Mouse (Mus musculus) forebrain, embryonic 11.5 days (tissue): ENCODE results near the gene Coil. TPM values are rescaled to one million over a fixed set of nuclear protein-coding genes. Genes with fewer than 3 reads are reported as not detected.

ENCODE experiments used
- ATAC-seq: fragments of 200-750 bp; cut with Nextera tagmentation; replicated peaks from 2 replicates; pipeline ENCODE4 v1.8.0; 2017; ENCODE audit warnings: moderate TSS enrichment; ENCODE audit not compliant: low FRiP score
- DNase-seq: peaks from one replicate; pipeline ENCODE4 v3.0.0-alpha.2; 2017; ENCODE audit warnings: low spot score
- H3K27ac ChIP-seq: fragments of 300-500 bp; sonication (generic); 2 replicates; pipeline ENCODE4 v1.5.1; 2014; ENCODE audit warnings: low read depth, low read length
- H3K27me3 ChIP-seq: fragments of 300-500 bp; sonication (generic); 2 replicates; pipeline ENCODE4 v1.6.1; 2014; ENCODE audit warnings: mild to moderate bottlenecking, low read length, mixed read lengths; ENCODE audit not compliant: control insufficient read depth, insufficient read depth
- H3K36me3 ChIP-seq: fragments of 300-500 bp; sonication (generic); 2 replicates; pipeline ENCODE4 v1.6.1; 2014; ENCODE audit warnings: mild to moderate bottlenecking, low read length, moderate library complexity, mixed read lengths; ENCODE audit not compliant: control insufficient read depth, insufficient read depth
- H3K4me1 ChIP-seq: fragments of 300-500 bp; sonication (generic); replicated peaks from 2 replicates; pipeline ENCODE4 v1.6.1; 2014; ENCODE audit warnings: low read length, mixed read lengths; ENCODE audit not compliant: control insufficient read depth, insufficient read depth
- H3K4me2 ChIP-seq: fragments of 300-500 bp; sonication (generic); 2 replicates; pipeline ENCODE4 v1.6.1; 2014; ENCODE audit warnings: low read depth, mild to moderate bottlenecking, low read length, moderate library complexity, mixed read lengths; ENCODE audit not compliant: severe bottlenecking
- H3K4me3 ChIP-seq: fragments of 300-500 bp; sonication (generic); 2 replicates; pipeline ENCODE4 v1.5.1; 2014; ENCODE audit warnings: low read depth, low read length
- H3K9ac ChIP-seq: fragments of 300-500 bp; sonication (generic); 2 replicates; pipeline ENCODE4 v1.6.1; 2014; ENCODE audit warnings: low read length
- H3K9me3 ChIP-seq: fragments of 300-500 bp; sonication (generic); 2 replicates; pipeline ENCODE4 v1.6.1; 2016; ENCODE audit warnings: low read length, mixed read lengths; ENCODE audit not compliant: control insufficient read depth
- WGBS: fragments of 180-500 bp; shearing (Covaris S2); extraction: QIAGEN DNeasy Blood & Tissue Kit; methylation state at CpG from one replicate; pipeline ENCODE4 v1.1.7; 2014; 5-methylcytosine and 5-hydroxymethylcytosine counted together
- polyA plus RNA-seq: library from polyadenylated mRNA; unstranded; fragments of >200 nt; fragmentation: Nextera tagmentation; extraction: Ambion mirVana; gene quantifications from 2 replicates; pipeline ENCODE4 v1.2.1, GENCODE M21; 2014

Gene Coil
- polyA plus RNA-seq, 1 experiment from 2014 or later = 20.4 TPM

DNA sequence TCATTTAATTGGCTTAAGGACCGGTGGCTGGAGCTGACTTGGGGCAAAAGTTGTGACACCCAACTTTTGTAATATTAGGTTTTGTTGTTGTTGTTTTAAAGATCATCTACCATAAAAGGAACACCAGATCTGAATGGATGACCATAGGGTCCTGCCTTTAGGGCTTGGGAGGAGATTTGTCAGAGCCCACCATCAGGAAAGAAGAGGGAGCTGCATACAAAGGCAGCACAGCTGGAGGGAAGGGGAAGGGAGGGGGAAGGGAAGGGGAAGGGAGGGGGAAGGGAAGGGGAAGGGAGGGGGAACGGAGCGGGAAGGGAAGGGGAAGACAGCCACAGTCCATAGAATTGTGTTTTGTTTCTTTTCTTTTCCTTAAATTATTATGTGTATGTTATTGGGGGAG lies 28.4 kb downstream of the Coil start:
- no peaks in the 10 kb centered on the region for H3K36me3 ChIP-seq
- 16% methylated on average over 3 of the region's 3 CpGs for WGBS
- H3K9ac ChIP-seq = no peak overlapping the region
- H3K9me3 ChIP-seq = no peaks in the 10 kb centered on the region
- no peaks in the 10 kb centered on the region; the same call in 1 of the 2 replicates for H3K4me1 ChIP-seq
- no peak for ATAC-seq
- H3K4me3 ChIP-seq = no peak overlapping the region
- H3K27ac ChIP-seq = no peak overlapping the region
- DNase-seq = no peak
- peaks cover 22% of the 10 kb centered on the region for H3K27me3 ChIP-seq
- no peak overlapping the region for H3K4me2 ChIP-seq

- Histone ChIP-seq H3K4me3 (peak within 1 kb of the TSS; percentile 37), H3K4me2 (peak within 1 kb of the TSS; percentile 51), H3K27ac (no peak within 1 kb of the TSS), H3K4me1 (no peaks in the 10 kb centered on the region; the same call in 1 of the 2 replicates), H3K27me3 (peaks cover 22% of the 10 kb centered on the region), H3K36me3 (no peaks in the 10 kb centered on the region), H3K9me3 (no peaks in the 10 kb centered on the region), H3K9ac (peak within 1 kb of the TSS; percentile 45)
- DNase-seq (peak; percentile 75), ATAC-seq (peak; percentile 53)
- WGBS = 4% methylated on average over 48 of the region's 48 CpGs
Observed at GRCm38 (mm10) chr11:88998974-88999722, 29.1 kb downstream of the Coil start, which contains the start of gene Trim25. TSS of gene Trim25 (plus strand) at chr11:88999376.

- DNase-seq = no peak
- H3K4me3 ChIP-seq = peak overlapping the region; percentile 37
- 27% methylated on average over 32 of the region's 33 CpGs for WGBS
- H3K27me3 ChIP-seq = peaks cover 22% of the 10 kb centered on the region
- H3K36me3 ChIP-seq = no peaks in the 10 kb centered on the region
- H3K4me1 ChIP-seq = no peaks in the 10 kb centered on the region; the same call in 1 of the 2 replicates
- no peak overlapping the region for H3K27ac ChIP-seq
- peak overlapping the region; percentile 51 for H3K4me2 ChIP-seq
- no peak for ATAC-seq
- H3K9me3 ChIP-seq = no peaks in the 10 kb centered on the region
- peak overlapping the region; percentile 45 for H3K9ac ChIP-seq
Observed at GRCm38 (mm10) chr11:88999723-89000526, 29.9 kb downstream of the Coil start.

DNA sequence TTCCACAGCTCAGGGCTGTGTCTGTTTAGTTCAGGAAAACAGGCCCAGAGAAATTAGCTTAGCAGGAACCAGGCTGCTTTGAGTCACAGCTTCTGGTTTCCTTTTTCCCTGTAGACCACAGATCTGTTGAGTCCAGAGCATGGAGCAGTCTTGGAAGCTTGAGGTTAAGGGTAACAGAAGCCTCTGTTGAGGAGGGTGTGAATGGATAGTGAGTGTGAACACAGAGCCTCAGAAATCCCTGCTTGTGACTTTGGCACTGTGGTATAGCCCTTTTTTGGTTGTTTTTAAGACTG lies 30.4 kb downstream of the Coil start:
- Histone ChIP-seq H3K4me1 (no peaks in the 10 kb centered on the region; the same call in 1 of the 2 replicates), H3K9me3 (no peaks in the 10 kb centered on the region), H3K4me2 (peak overlapping the region; percentile 15; the same call in 1 of the 2 replicates), H3K27ac (no peak overlapping the region), H3K9ac (no peak overlapping the region), H3K27me3 (peaks cover 22% of the 10 kb centered on the region), H3K36me3 (no peaks in the 10 kb centered on the region), H3K4me3 (no peak overlapping the region)
- ATAC-seq (no peak), DNase-seq (no peak)

- H3K9me3 ChIP-seq = no peaks in the 10 kb centered on the region
- no peak overlapping the region for H3K4me2 ChIP-seq
- no peaks in the 10 kb centered on the region; the same call in 1 of the 2 replicates for H3K4me1 ChIP-seq
- H3K36me3 ChIP-seq = no peaks in the 10 kb centered on the region
- no peak overlapping the region for H3K27ac ChIP-seq
- no peak overlapping the region for H3K4me3 ChIP-seq
- no peak for DNase-seq
- ATAC-seq = no peak
- 96% methylated on average over 7 of the region's 7 CpGs for WGBS
- no peak overlapping the region for H3K9ac ChIP-seq
- peaks cover 22% of the 10 kb centered on the region for H3K27me3 ChIP-seq
Observed at GRCm38 (mm10) chr11:89001569-89001968, 31.5 kb downstream of the Coil start.

GRCm38 (mm10) chr11:89002068-89002467 lies 32.0 kb downstream of the Coil start:
- Histone ChIP-seq H3K27me3 (peaks cover 22% of the 10 kb centered on the region), H3K4me3 (no peak overlapping the region), H3K27ac (no peak overlapping the region), H3K4me2 (no peak overlapping the region), H3K36me3 (no peaks in the 10 kb centered on the region), H3K9me3 (no peaks in the 10 kb centered on the region), H3K9ac (no peak overlapping the region), H3K4me1 (no peaks in the 10 kb centered on the region; the same call in 1 of the 2 replicates)
- no peak for DNase-seq
- WGBS = 94% methylated on average over 5 of the region's 5 CpGs
- no peak for ATAC-seq

DNA sequence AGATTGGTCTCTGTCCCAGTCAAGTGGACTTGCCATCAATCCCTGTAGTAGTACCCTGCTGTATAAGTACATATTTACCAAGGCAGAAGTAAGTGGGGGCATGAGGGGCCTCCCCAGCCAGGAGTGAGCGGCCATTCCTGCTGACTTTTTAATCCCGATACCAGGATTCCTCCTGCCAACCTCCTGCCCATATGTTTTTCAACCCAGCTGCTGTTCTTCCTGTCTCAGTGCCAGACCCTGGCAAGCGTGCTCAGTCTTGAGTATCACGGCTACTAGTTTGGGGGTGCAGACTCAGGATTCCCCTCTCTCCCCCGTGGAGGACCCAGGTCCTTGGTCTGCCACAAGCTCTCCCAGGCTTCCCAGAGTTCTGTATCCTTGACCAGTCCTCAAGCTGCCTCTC lies 32.6 kb downstream of the Coil start:
- Histone ChIP-seq H3K4me2 (no peak overlapping the region), H3K27me3 (peaks cover 22% of the 10 kb centered on the region), H3K9ac (no peak overlapping the region), H3K36me3 (no peaks in the 10 kb centered on the region), H3K27ac (no peak overlapping the region), H3K4me3 (no peak overlapping the region), H3K9me3 (no peaks in the 10 kb centered on the region), H3K4me1 (no peaks in the 10 kb centered on the region; the same call in 1 of the 2 replicates)
- WGBS = 89% methylated on average over 5 of the region's 5 CpGs
- no peak for DNase-seq
- ATAC-seq = no peak

DNA sequence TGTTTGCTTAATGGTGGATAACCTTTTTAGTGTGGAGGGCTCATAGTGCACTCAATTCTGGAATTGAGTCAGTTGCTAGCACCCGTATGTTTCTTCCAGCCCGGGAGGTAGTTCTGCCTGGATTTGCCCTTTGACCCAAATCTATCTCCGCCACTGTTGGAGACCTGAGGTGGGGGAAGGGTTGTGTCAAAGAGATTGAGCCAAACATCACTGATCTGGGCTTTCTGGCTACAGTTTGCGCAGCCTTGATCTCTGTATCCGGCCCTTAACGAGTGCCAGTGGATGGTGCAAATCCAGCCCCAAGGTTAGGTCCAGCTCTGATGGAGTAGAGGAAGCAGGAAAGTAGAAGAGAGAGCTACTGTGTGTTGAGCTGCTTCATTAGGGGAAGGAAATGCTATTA lies 33.0 kb downstream of the Coil start:
- no peaks in the 10 kb centered on the region for H3K36me3 ChIP-seq
- no peak overlapping the region for H3K4me3 ChIP-seq
- no peaks in the 10 kb centered on the region for H3K9me3 ChIP-seq
- no peak overlapping the region for H3K9ac ChIP-seq
- 76% methylated on average over 6 of the region's 6 CpGs for WGBS
- ATAC-seq = no peak
- no peak for DNase-seq
- peaks cover 22% of the 10 kb centered on the region for H3K27me3 ChIP-seq
- no peak overlapping the region for H3K27ac ChIP-seq
- H3K4me2 ChIP-seq = no peak overlapping the region
- no peaks in the 10 kb centered on the region; the same call in 1 of the 2 replicates for H3K4me1 ChIP-seq
